Mouse (Mus musculus) heart, postnatal 10 days (tissue): Measurements from ENCODE around the gene Apoc4. TPM values are rescaled to one million over a fixed set of nuclear protein-coding genes. Genes with fewer than 3 reads are reported as not detected.

ENCODE experiments used
- DNase-seq, 2 experiments: peaks; one replicate each; pipeline ENCODE4 v3.0.0; 2021
- intact Hi-C: fragments of 180-260 bp; cut with DNase I; formaldehyde crosslinking; loops from one replicate; pipeline ENCODE4 v1.15.1; 2025
- total RNA-seq, 2 experiments: library from RNA; stranded (reverse); gene quantifications; 2 replicates each; pipeline ENCODE4 v1.2.3; 2021

Gene Apoc4
- total RNA-seq, 2 experiments from 2014 or later = not detected

GRCm38 (mm10) chr7:19683771-19684201 is 2.5 kb upstream of the Apoc4 start:
- DNase-seq = no peak
- intact Hi-C loops = no loop called here

GRCm38 (mm10) chr7:19682979-19683378 is 1.7 kb upstream of the Apoc4 start:
- no peak for DNase-seq
- intact Hi-C loops = no loop called here

- intact Hi-C loops = no loop called here
These were observed 577 bp downstream of the Apoc4 start for GRCm38 (mm10) chr7:19680702-19681101.

GRCm38 (mm10) chr7:19678901-19679300 is 2.4 kb downstream of the Apoc4 start:
- intact Hi-C loops = no loop called here
- DNase-seq = no peak

More at GRCm38 (mm10) chr7:19680702-19681101, 577 bp downstream of the Apoc4 start:
- DNase-seq = no peak

- intact Hi-C loops = no loop called here
These were observed 3.4 kb downstream of the Apoc4 start, which contains the start of gene Apoc2 for GRCm38 (mm10) chr7:19677872-19678271. Gene Apoc2 (minus strand): TSS chr7:19677941.

GRCm38 (mm10) chr7:19676662-19677061 is 4.6 kb downstream of the Apoc4 start:
- no peak for DNase-seq
- intact Hi-C loops = no loop called here

More at GRCm38 (mm10) chr7:19677872-19678271, 3.4 kb downstream of the Apoc4 start, which contains the start of gene Apoc2:
- DNase-seq = no peak

- no peak for DNase-seq
- intact Hi-C loops = no loop called here
These were observed 5.5 kb downstream of the Apoc4 start for GRCm38 (mm10) chr7:19675824-19676223.

GRCm38 (mm10) chr7:19673083-19673699 is 8.1 kb downstream of the Apoc4 start:
- DNase-seq = no peak
- intact Hi-C loops = no loop called here

- intact Hi-C loops = no loop called here
These were observed 9.8 kb downstream of the Apoc4 start for GRCm38 (mm10) chr7:19671511-19671910.

GRCm38 (mm10) chr7:19668947-19669721 is 12.1 kb downstream of the Apoc4 start:
- DNase-seq = peak; percentile 95 to 97
- intact Hi-C loops = loop anchor here (1.0 to 2.0 kb wide), 4 partner anchors 32 to 120 kb away; no protein-coding TSS in a partner anchor

More at GRCm38 (mm10) chr7:19671511-19671910, 9.8 kb downstream of the Apoc4 start:
- no peak for DNase-seq

GRCm38 (mm10) chr7:19667434-19667833 is 13.8 kb downstream of the Apoc4 start:
- intact Hi-C loops = no loop called here
- DNase-seq = no peak

GRCm38 (mm10) chr7:19666750-19667149 is 14.5 kb downstream of the Apoc4 start:
- intact Hi-C loops = loop anchor here (1.0 kb wide), 1 partner anchor 206 kb away; no protein-coding TSS in a partner anchor
- DNase-seq = no peak

- intact Hi-C loops = no loop called here
- peak; percentile 98 for DNase-seq
These were observed 16.1 kb downstream of the Apoc4 start, which contains the start of gene Clptm1 for GRCm38 (mm10) chr7:19664955-19665841. Gene Clptm1 (minus strand): TSS chr7:19665033.

- intact Hi-C loops = no loop called here
- DNase-seq = no peak
These were observed 16.8 kb downstream of the Apoc4 start for GRCm38 (mm10) chr7:19664455-19664954.

- DNase-seq = no peak
- intact Hi-C loops = no loop called here
These were observed 17.3 kb downstream of the Apoc4 start for GRCm38 (mm10) chr7:19663940-19664339.

- DNase-seq = peak; percentile 84 to 85
- intact Hi-C loops = no loop called here
These were observed 28.7 kb downstream of the Apoc4 start for GRCm38 (mm10) chr7:19652614-19653013.

GRCm38 (mm10) chr7:19651063-19651786 is 30.1 kb downstream of the Apoc4 start:
- intact Hi-C loops = no loop called here
- no peak for DNase-seq

GRCm38 (mm10) chr7:19641223-19641622 is 40.1 kb downstream of the Apoc4 start:
- intact Hi-C loops = no loop called here
- DNase-seq = no peak

- no peak for DNase-seq
- intact Hi-C loops = no loop called here
These were observed 46.0 kb downstream of the Apoc4 start for GRCm38 (mm10) chr7:19635074-19635827.
